Mouse (Mus musculus) forebrain, embryonic 16.5 days (tissue): Measurements from ENCODE around the gene Lgals9. TPM values are rescaled to one million over a fixed set of nuclear protein-coding genes. Genes with fewer than 3 reads are reported as not detected.

Source experiments
- ATAC-seq: fragments of 200-750 bp; cut with Nextera tagmentation; 2 replicates; pipeline ENCODE4 v1.8.0; 2017; ENCODE audit warnings: mild to moderate bottlenecking, moderate library complexity
- H3K27ac ChIP-seq: fragments of 300-500 bp; sonication (generic); 2 replicates; pipeline ENCODE4 v1.5.1; 2014; ENCODE audit warnings: low read length, control low read depth
- H3K27me3 ChIP-seq: fragments of 300-500 bp; sonication (generic); replicated peaks from 2 replicates; pipeline ENCODE4 v1.6.1; 2014; ENCODE audit warnings: low read length; ENCODE audit not compliant: control insufficient read depth, insufficient read depth
- H3K36me3 ChIP-seq: fragments of 300-500 bp; sonication (generic); 2 replicates; pipeline ENCODE4 v1.6.1; 2014; ENCODE audit not compliant: control insufficient read depth, insufficient read depth
- H3K4me1 ChIP-seq: fragments of 300-500 bp; sonication (generic); replicated peaks from 2 replicates; pipeline ENCODE4 v1.6.1; 2014; ENCODE audit warnings: low read length; ENCODE audit not compliant: control insufficient read depth, insufficient read depth
- H3K4me2 ChIP-seq: fragments of 300-500 bp; sonication (generic); 2 replicates; pipeline ENCODE4 v1.6.1; 2014; ENCODE audit warnings: mild to moderate bottlenecking, low read length, control low read depth
- H3K4me3 ChIP-seq: fragments of 300-500 bp; sonication (generic); replicated peaks from 2 replicates; pipeline ENCODE4 v1.5.1; 2014; ENCODE audit warnings: mild to moderate bottlenecking, low read length, control low read depth
- H3K9ac ChIP-seq: fragments of 300-500 bp; sonication (generic); replicated peaks from 2 replicates; pipeline ENCODE4 v1.6.1; 2014; ENCODE audit warnings: low read depth, low read length, control low read depth
- H3K9me3 ChIP-seq: fragments of 300-500 bp; sonication (generic); 2 replicates; pipeline ENCODE4 v1.6.1; 2016; ENCODE audit warnings: low read length; ENCODE audit not compliant: control insufficient read depth
- WGBS: fragments of 180-500 bp; shearing (Covaris S2); extraction: QIAGEN DNeasy Blood & Tissue Kit; methylation state at CpG from one replicate; pipeline ENCODE4 v1.1.7; 2014; 5-methylcytosine and 5-hydroxymethylcytosine counted together
- polyA plus RNA-seq: library from polyadenylated mRNA; unstranded; fragments of >200 nt; fragmentation: Nextera tagmentation; extraction: Ambion mirVana; gene quantifications from 2 replicates; pipeline ENCODE4 v1.2.1, GENCODE M21; 2015

Lgals9 gene
- polyA plus RNA-seq, 1 experiment from 2014 or later = 6.8 TPM

GRCm38 (mm10) chr11:78919745-78920144 lies 65.0 kb downstream of the Lgals9 start:
- 66% methylated on average over 4 of the region's 4 CpGs for WGBS
- no peak overlapping the region for H3K4me2 ChIP-seq
- no peak overlapping the region for H3K27ac ChIP-seq
- no peak overlapping the region for H3K9ac ChIP-seq
- H3K36me3 ChIP-seq = no peaks in the 10 kb centered on the region
- no peak overlapping the region for H3K4me3 ChIP-seq
- peaks cover 1% of the 10 kb centered on the region for H3K4me1 ChIP-seq
- peaks cover 16% of the 10 kb centered on the region for H3K27me3 ChIP-seq
- H3K9me3 ChIP-seq = no peaks in the 10 kb centered on the region
- ATAC-seq = no peak

DNA sequence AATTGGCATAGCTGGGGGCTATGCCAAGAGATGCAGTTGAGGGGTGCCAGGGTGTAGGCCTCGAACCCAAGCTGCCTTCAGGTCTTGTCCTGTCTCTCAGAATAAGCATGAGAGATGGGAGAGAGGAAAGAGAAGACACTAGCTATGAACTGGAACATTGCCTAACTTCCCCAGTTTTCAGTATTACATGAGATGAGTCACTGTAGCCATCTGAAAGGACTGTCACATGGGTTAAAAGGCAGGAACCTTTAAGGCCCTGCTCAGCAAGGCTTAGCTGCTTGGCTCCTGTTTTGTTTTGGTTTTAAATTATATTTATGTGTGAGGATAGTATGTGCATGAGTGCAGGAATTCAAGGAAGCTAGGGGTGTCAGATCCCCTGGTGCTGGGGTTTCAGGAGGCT lies 68.3 kb downstream of the Lgals9 start:
- Histone ChIP-seq H3K27me3 (no peaks in the 10 kb centered on the region), H3K36me3 (no peaks in the 10 kb centered on the region), H3K9me3 (no peaks in the 10 kb centered on the region), H3K27ac (no peak overlapping the region), H3K9ac (no peak overlapping the region), H3K4me3 (no peak overlapping the region), H3K4me2 (no peak overlapping the region), H3K4me1 (no peaks in the 10 kb centered on the region)
- 95% methylated on average over 1 of the region's 1 CpGs for WGBS
- ATAC-seq = no peak

DNA sequence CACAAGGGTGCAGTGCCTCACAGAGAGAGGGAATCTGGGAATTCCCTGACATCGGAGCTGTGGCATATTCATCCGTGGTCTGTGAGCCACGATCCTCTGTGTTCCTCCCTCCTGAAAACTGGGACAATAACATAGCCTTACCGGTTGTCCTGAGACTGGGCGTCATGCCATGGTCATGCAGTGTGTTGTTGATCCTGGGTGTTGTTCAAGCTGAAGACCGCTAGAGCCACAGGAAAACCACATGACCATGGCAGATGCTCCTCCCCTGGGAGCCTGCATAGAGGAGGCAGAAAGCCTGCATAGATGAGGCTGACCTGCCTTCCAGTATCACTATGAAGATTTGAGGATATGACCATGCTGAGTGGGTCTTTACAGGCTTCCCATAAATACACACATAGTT lies 69.3 kb downstream of the Lgals9 start:
- Histone ChIP-seq H3K4me3 (no peak overlapping the region), H3K9ac (no peak overlapping the region), H3K36me3 (no peaks in the 10 kb centered on the region), H3K27me3 (no peaks in the 10 kb centered on the region), H3K9me3 (no peaks in the 10 kb centered on the region), H3K27ac (no peak overlapping the region), H3K4me1 (no peaks in the 10 kb centered on the region), H3K4me2 (no peak overlapping the region)
- 78% methylated on average over 6 of the region's 6 CpGs for WGBS
- no peak for ATAC-seq

Other genes starting within 250 kb of the Lgals9 start
- gene Ccnq, start 233.2 kb downstream of the Lgals9 start, polyA plus RNA-seq = 35.6 and 39.5 TPM in 2 replicates
- gene Lyrm9, start 158.4 kb downstream of the Lgals9 start, polyA plus RNA-seq = 26.3 and 29.8 TPM in 2 replicates
- gene Nos2, start 64.2 kb downstream of the Lgals9 start, polyA plus RNA-seq = 1.2 and 1.4 TPM in 2 replicates
- 3.7 and 5.1 TPM in 2 replicates for gene Ksr1, start 161.5 kb upstream of the Lgals9 start, polyA plus RNA-seq